Mouse (Mus musculus): ENCODE results near the gene Rom1.
"Not testable (repeated sequence)": the region's sequence is repeated elsewhere in the genome, so short reads cannot be mapped to it uniquely, and the experiment has no call there.

The Rom1 gene

GRCm38 (mm10) chr19:8929224-8930088 lies at the start of gene Rom1, which contains the start of gene Eml3:
Gene Rom1, minus strand, starts transcription at chr19:8929356.
Gene Eml3, plus strand, starts transcription at chr19:8929552.
- peak; percentile 84 for DNase-seq (ENCODE audit: low read depth)

- peak; percentile 85 for DNase-seq (ENCODE audit: low read depth)
Measured at GRCm38 (mm10) chr19:8976535-8976934, 47.4 kb upstream of the Rom1 start.

GRCm38 (mm10) chr19:8975491-8975890 lies 46.3 kb upstream of the Rom1 start:
- DNase-seq (ENCODE audit: low read depth) = no peak

GRCm38 (mm10) chr19:8974638-8975037 lies 45.5 kb upstream of the Rom1 start:
- no peak for DNase-seq (ENCODE audit: low read depth)

- not testable (repeated sequence) for DNase-seq (ENCODE audit: low read depth)
Measured at GRCm38 (mm10) chr19:8972491-8972890, 43.3 kb upstream of the Rom1 start.

- peak; percentile 41 for DNase-seq (ENCODE audit: low read depth)
Measured at GRCm38 (mm10) chr19:8967893-8968292, 38.7 kb upstream of the Rom1 start.

- DNase-seq (ENCODE audit: low read depth) = no peak
Measured at GRCm38 (mm10) chr19:8967373-8967743, 38.2 kb upstream of the Rom1 start.

- DNase-seq (ENCODE audit: low read depth) = peak; percentile 99
Measured at GRCm38 (mm10) chr19:8966590-8967372, 37.6 kb upstream of the Rom1 start, which contains the start of gene Eef1g. Gene Eef1g, plus strand, starts transcription at chr19:8967041.

GRCm38 (mm10) chr19:8966198-8966589 lies 37.0 kb upstream of the Rom1 start:
- DNase-seq (ENCODE audit: low read depth) = no peak

- DNase-seq (ENCODE audit: low read depth) = no peak
Measured at GRCm38 (mm10) chr19:8965771-8966170, 36.6 kb upstream of the Rom1 start.

GRCm38 (mm10) chr19:8965075-8965474 lies 35.9 kb upstream of the Rom1 start:
- DNase-seq (ENCODE audit: low read depth) = no peak

- DNase-seq (ENCODE audit: low read depth) = no peak
Measured at GRCm38 (mm10) chr19:8962256-8962655, 33.1 kb upstream of the Rom1 start.

- peak; percentile 44 for DNase-seq (ENCODE audit: low read depth)
Measured at GRCm38 (mm10) chr19:8954171-8954570, 25.0 kb upstream of the Rom1 start.

GRCm38 (mm10) chr19:8953135-8954039 lies 24.2 kb upstream of the Rom1 start, which contains the start of gene Tut1:
Gene Tut1, plus strand, starts transcription at chr19:8953847.
- peak; percentile 97 for DNase-seq (ENCODE audit: low read depth)

- no peak for DNase-seq (ENCODE audit: low read depth)
Measured at GRCm38 (mm10) chr19:8952241-8952640, 23.1 kb upstream of the Rom1 start.

- no peak for DNase-seq (ENCODE audit: low read depth)
Measured at GRCm38 (mm10) chr19:8950190-8950589, 21.0 kb upstream of the Rom1 start.

- no peak for DNase-seq (ENCODE audit: low read depth)
Measured at GRCm38 (mm10) chr19:8946929-8947328, 17.8 kb upstream of the Rom1 start.

- no peak for DNase-seq (ENCODE audit: low read depth)
Measured at GRCm38 (mm10) chr19:8945251-8945650, 16.1 kb upstream of the Rom1 start.

- DNase-seq (ENCODE audit: low read depth) = peak; percentile 73
Measured at GRCm38 (mm10) chr19:8944750-8945149, 15.6 kb upstream of the Rom1 start.

GRCm38 (mm10) chr19:8944062-8944461 lies 14.9 kb upstream of the Rom1 start:
- no peak for DNase-seq (ENCODE audit: low read depth)

GRCm38 (mm10) chr19:8943047-8943446 lies 13.9 kb upstream of the Rom1 start:
- DNase-seq (ENCODE audit: low read depth) = no peak
